Mouse (Mus musculus): ENCODE results near the gene Tspan32. TPM values are rescaled to one million over a fixed set of nuclear protein-coding genes. Genes with fewer than 3 reads are reported as not detected.

The Tspan32 gene
- polyA plus RNA-seq, 1 experiment = 152 TPM

DNA sequence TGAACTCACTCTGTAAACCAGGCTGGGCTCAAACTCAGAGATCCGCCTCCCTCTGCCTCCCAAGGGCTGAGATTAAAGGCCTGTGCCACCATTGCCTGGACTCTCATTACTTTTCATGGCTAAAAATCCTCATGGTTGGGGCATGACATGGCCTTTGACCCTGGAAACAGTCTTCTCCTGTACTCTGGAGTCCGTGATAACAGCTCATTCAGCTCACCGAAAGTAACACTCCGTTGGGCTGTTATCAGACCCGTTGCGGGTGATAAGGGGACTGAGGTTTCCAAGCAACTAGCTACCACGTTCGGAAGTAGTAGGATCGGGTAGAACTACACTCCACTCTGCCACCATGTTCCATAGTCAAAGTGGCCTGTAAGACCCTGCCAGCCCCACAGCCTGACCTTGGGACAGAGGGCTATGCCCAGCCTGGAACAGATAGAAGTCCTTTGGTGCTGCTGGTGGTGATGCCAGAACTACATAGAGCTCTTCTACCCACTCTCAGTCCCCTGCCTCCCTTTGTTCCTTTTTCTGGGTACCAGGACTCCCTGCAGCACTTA lies 52.9 kb downstream of the Tspan32 start:
- Histone ChIP-seq H3K4me1 (ENCODE audit: control insufficient read depth, insufficient read depth, low read length) (peaks cover 18% of the 10 kb centered on the region), H3K4me3 (replicated peaks; ENCODE audit: control insufficient read depth, low read depth, low read length) (no peak overlapping the region), H3K27ac (ENCODE audit: control insufficient read depth, insufficient read depth, low read depth, low read length, poor library complexity) (peak overlapping the region; percentile 37)
- WGBS = 42% methylated on average over 9 of the region's 9 CpGs
- no peak for TF ChIP-seq POLR2A (IDR thresholded peaks at IDR 0.05; ENCODE audit: borderline replicate concordance, control insufficient read depth, low read depth, low read length)
- no peak for TF ChIP-seq CTCF (IDR thresholded peaks at IDR 0.05; ENCODE audit: control insufficient read depth, insufficient read depth, low read length)

DNA sequence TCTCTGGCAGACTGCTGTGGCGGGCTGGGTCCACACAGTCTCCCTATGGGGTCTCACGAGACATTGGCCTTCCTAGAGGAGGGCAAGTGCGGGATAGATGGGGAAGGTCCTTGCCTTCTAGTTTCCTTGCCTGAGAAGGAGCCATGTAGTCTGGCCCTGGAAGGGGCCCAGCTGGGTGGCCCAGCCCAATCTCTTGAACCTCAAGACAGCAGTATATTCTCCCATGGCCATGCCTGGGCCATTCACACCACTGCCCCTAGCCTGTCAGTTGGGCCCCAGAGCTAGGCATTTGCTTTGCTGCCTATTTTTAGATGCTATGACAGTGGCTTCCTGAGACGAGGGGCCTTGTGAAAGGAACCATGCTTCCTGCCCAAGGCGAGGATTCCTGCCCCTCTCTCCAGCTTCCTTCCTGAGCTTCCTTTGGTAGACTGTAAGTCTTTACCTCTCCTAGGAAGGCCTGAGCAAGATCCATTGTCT lies 53.4 kb downstream of the Tspan32 start:
- 7% methylated on average over 5 of the region's 5 CpGs for WGBS
- Histone ChIP-seq H3K4me1 (ENCODE audit: control insufficient read depth, insufficient read depth, low read length) (peaks cover 18% of the 10 kb centered on the region), H3K4me3 (replicated peaks; ENCODE audit: control insufficient read depth, low read depth, low read length) (no peak overlapping the region)

GRCm38 (mm10) chr7:143059202-143059870 lies 54.5 kb downstream of the Tspan32 start:
- WGBS = 19% methylated on average over 5 of the region's 5 CpGs
- Histone ChIP-seq H3K4me1 (ENCODE audit: control insufficient read depth, insufficient read depth, low read length) (peaks cover 18% of the 10 kb centered on the region), H3K4me3 (replicated peaks; ENCODE audit: control insufficient read depth, low read depth, low read length) (no peak overlapping the region), H3K27ac (ENCODE audit: control insufficient read depth, insufficient read depth, low read depth, low read length, poor library complexity) (peak overlapping the region; percentile 23; the same call in 1 of the 2 replicates)
- no peak for TF ChIP-seq CTCF (IDR thresholded peaks at IDR 0.05; ENCODE audit: control insufficient read depth, insufficient read depth, low read length)
- no peak for TF ChIP-seq POLR2A (IDR thresholded peaks at IDR 0.05; ENCODE audit: borderline replicate concordance, control insufficient read depth, low read depth, low read length)

More for the DNA sequence above, 53.4 kb downstream of the Tspan32 start:
- no peak for TF ChIP-seq CTCF (IDR thresholded peaks at IDR 0.05; ENCODE audit: control insufficient read depth, insufficient read depth, low read length)
- no peak for TF ChIP-seq POLR2A (IDR thresholded peaks at IDR 0.05; ENCODE audit: borderline replicate concordance, control insufficient read depth, low read depth, low read length)
- H3K27ac ChIP-seq (ENCODE audit: control insufficient read depth, insufficient read depth, low read depth, low read length, poor library complexity) = peak overlapping the region; percentile 37

GRCm38 (mm10) chr7:143062704-143063103 lies 57.9 kb downstream of the Tspan32 start:
- TF ChIP-seq POLR2A (IDR thresholded peaks at IDR 0.05; ENCODE audit: borderline replicate concordance, control insufficient read depth, low read depth, low read length) (no peak), CTCF (IDR thresholded peaks at IDR 0.05; ENCODE audit: control insufficient read depth, insufficient read depth, low read length) (no peak)
- H3K4me1 ChIP-seq (ENCODE audit: control insufficient read depth, insufficient read depth, low read length) = peaks cover 15% of the 10 kb centered on the region
- 59% methylated on average over 2 of the region's 2 CpGs for WGBS
- no peak overlapping the region for H3K4me3 ChIP-seq (replicated peaks; ENCODE audit: control insufficient read depth, low read depth, low read length)
- H3K27ac ChIP-seq (ENCODE audit: control insufficient read depth, insufficient read depth, low read depth, low read length, poor library complexity) = no peak overlapping the region

- TF ChIP-seq POLR2A (IDR thresholded peaks at IDR 0.05; ENCODE audit: borderline replicate concordance, control insufficient read depth, low read depth, low read length) (no peak), CTCF (IDR thresholded peaks at IDR 0.05; ENCODE audit: control insufficient read depth, insufficient read depth, low read length) (no peak)
- Histone ChIP-seq H3K4me3 (replicated peaks; ENCODE audit: control insufficient read depth, low read depth, low read length) (no peak overlapping the region), H3K27ac (ENCODE audit: control insufficient read depth, insufficient read depth, low read depth, low read length, poor library complexity) (peak overlapping the region; percentile 78; the same call in 1 of the 2 replicates), H3K4me1 (ENCODE audit: control insufficient read depth, insufficient read depth, low read length) (peaks cover 7% of the 10 kb centered on the region; the same call in 1 of the 2 replicates)
- WGBS = 89% methylated on average over 6 of the region's 6 CpGs
Measured at GRCm38 (mm10) chr7:143064226-143064625, 59.4 kb downstream of the Tspan32 start.

- Histone ChIP-seq H3K27ac (ENCODE audit: control insufficient read depth, insufficient read depth, low read depth, low read length, poor library complexity) (peak overlapping the region; percentile 25), H3K4me3 (replicated peaks; ENCODE audit: control insufficient read depth, low read depth, low read length) (no peak overlapping the region), H3K4me1 (ENCODE audit: control insufficient read depth, insufficient read depth, low read length) (peaks cover 10% of the 10 kb centered on the region; the same call in 1 of the 2 replicates)
- no peak for TF ChIP-seq POLR2A (IDR thresholded peaks at IDR 0.05; ENCODE audit: borderline replicate concordance, control insufficient read depth, low read depth, low read length)
- TF ChIP-seq CTCF (IDR thresholded peaks at IDR 0.05; ENCODE audit: control insufficient read depth, insufficient read depth, low read length) = no peak
- 89% methylated on average over 2 of the region's 2 CpGs for WGBS
Measured at GRCm38 (mm10) chr7:143065692-143066091, 60.8 kb downstream of the Tspan32 start.

DNA sequence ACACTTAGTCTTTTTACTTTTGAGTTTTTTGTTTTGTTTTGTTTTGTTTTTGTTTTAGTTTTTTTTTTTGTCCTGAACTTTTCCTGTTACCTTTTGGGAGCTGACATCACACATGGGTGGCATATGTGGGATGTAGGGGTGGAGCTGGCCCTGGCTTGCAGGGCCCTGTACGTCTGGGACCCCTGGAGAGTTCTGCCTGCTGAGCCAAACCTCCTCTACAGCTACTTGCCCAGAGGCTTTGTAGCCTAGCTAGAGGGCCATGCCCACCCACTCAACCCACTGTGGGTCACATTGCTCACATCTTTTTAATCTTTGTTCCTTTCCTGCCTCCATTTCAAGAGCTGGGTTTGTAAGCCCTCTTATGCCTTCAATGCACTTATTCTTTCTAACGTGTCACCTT lies 62.6 kb downstream of the Tspan32 start:
- WGBS = 78% methylated on average over 2 of the region's 2 CpGs
- Histone ChIP-seq H3K4me3 (replicated peaks; ENCODE audit: control insufficient read depth, low read depth, low read length) (no peak overlapping the region), H3K4me1 (ENCODE audit: control insufficient read depth, insufficient read depth, low read length) (peaks cover 10% of the 10 kb centered on the region; the same call in 1 of the 2 replicates), H3K27ac (ENCODE audit: control insufficient read depth, insufficient read depth, low read depth, low read length, poor library complexity) (no peak overlapping the region)
- no peak for TF ChIP-seq POLR2A (IDR thresholded peaks at IDR 0.05; ENCODE audit: borderline replicate concordance, control insufficient read depth, low read depth, low read length)
- TF ChIP-seq CTCF (IDR thresholded peaks at IDR 0.05; ENCODE audit: control insufficient read depth, insufficient read depth, low read length) = no peak

DNA sequence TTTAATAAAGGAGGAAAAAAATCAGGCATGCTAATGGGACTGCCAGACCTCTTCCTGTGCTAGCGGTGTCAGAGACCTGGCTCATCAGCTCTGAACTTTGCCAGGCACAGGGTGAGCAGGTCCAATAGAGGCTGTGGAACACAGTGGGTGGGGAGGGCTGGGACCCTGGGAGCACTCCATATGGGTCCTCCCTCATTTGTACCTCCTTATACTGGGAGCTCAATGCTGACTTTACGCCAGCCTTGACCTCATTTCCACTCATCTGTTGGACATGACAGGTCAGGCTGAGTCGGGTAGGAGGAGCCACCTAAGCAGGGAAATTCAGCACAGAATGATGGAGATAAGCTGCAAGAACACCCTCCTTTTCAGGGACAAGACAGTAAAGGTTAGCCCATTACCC lies 63.1 kb downstream of the Tspan32 start:
- Histone ChIP-seq H3K4me1 (ENCODE audit: control insufficient read depth, insufficient read depth, low read length) (peaks cover 10% of the 10 kb centered on the region; the same call in 1 of the 2 replicates), H3K27ac (ENCODE audit: control insufficient read depth, insufficient read depth, low read depth, low read length, poor library complexity) (no peak overlapping the region)
- TF ChIP-seq CTCF (IDR thresholded peaks at IDR 0.05; ENCODE audit: control insufficient read depth, insufficient read depth, low read length) (no peak), POLR2A (IDR thresholded peaks at IDR 0.05; ENCODE audit: borderline replicate concordance, control insufficient read depth, low read depth, low read length) (no peak)

More for the DNA sequence above, 63.1 kb downstream of the Tspan32 start:
- no peak overlapping the region for H3K4me3 ChIP-seq (replicated peaks; ENCODE audit: control insufficient read depth, low read depth, low read length)
- 88% methylated on average over 3 of the region's 3 CpGs for WGBS

Data from bone marrow, adult 2 months (tissue).